Mouse (Mus musculus) heart, postnatal 36 days (tissue): ENCODE measurements around the gene Ccdc85a. TPM values are rescaled to one million over a fixed set of nuclear protein-coding genes. Genes with fewer than 3 reads are reported as not detected.
"Not testable (repeated sequence)": the region's sequence is repeated elsewhere in the genome, so short reads cannot be mapped to it uniquely, and the experiment has no call there.

ENCODE experiments used
- DNase-seq, 2 experiments: peaks; one replicate each; pipeline ENCODE4 v3.0.0; 2021 to 2022
- intact Hi-C: fragments of 180-260 bp; cut with DNase I; formaldehyde crosslinking; loops from one replicate; pipeline ENCODE4 v1.15.1; 2025
- total RNA-seq, 2 experiments: library from RNA; stranded (reverse); gene quantifications; 2 replicates each; pipeline ENCODE4 v1.2.3; 2021

The Ccdc85a gene
- total RNA-seq, 2 experiments from 2014 or later: 10.5 to 14.1 TPM

- DNase-seq: no peak
- intact Hi-C loops: no loop called here
Measured at GRCm38 (mm10) chr11:28459165-28459564, 125.0 kb downstream of the Ccdc85a start.

GRCm38 (mm10) chr11:28439877-28440276 is 144.2 kb downstream of the Ccdc85a start:
- DNase-seq: no peak
- intact Hi-C loops: no loop called here

- intact Hi-C loops: no loop called here
- DNase-seq: no peak
Measured at GRCm38 (mm10) chr11:28422451-28423231, 161.5 kb downstream of the Ccdc85a start.

GRCm38 (mm10) chr11:28415841-28416240 is 168.3 kb downstream of the Ccdc85a start:
- intact Hi-C loops: no loop called here

GRCm38 (mm10) chr11:28409880-28410279 is 174.2 kb downstream of the Ccdc85a start:
- intact Hi-C loops, DNase-seq: not testable (repeated sequence)

More at GRCm38 (mm10) chr11:28415841-28416240, 168.3 kb downstream of the Ccdc85a start:
- no peak for DNase-seq

GRCm38 (mm10) chr11:28397166-28397565 is 187.0 kb downstream of the Ccdc85a start:
- intact Hi-C loops: no loop called here
- DNase-seq: no peak

GRCm38 (mm10) chr11:28375891-28376290 is 208.2 kb downstream of the Ccdc85a start:
- intact Hi-C loops: no loop called here
- no peak for DNase-seq

- intact Hi-C loops: no loop called here
- no peak for DNase-seq
Measured at GRCm38 (mm10) chr11:28374636-28375035, 209.5 kb downstream of the Ccdc85a start.

- intact Hi-C loops: not testable (repeated sequence)
Measured at GRCm38 (mm10) chr11:28371381-28371780, 212.7 kb downstream of the Ccdc85a start.

GRCm38 (mm10) chr11:28365929-28366244 is 218.2 kb downstream of the Ccdc85a start:
- DNase-seq: no peak
- intact Hi-C loops: no loop called here

More at GRCm38 (mm10) chr11:28371381-28371780, 212.7 kb downstream of the Ccdc85a start:
- DNase-seq: not testable (repeated sequence)

- intact Hi-C loops: no loop called here
- DNase-seq: peak; percentile 69 to 73
Measured at GRCm38 (mm10) chr11:28365209-28365928, 218.8 kb downstream of the Ccdc85a start.

GRCm38 (mm10) chr11:28343465-28343864 is 240.7 kb downstream of the Ccdc85a start:
- DNase-seq: no peak
- intact Hi-C loops: no loop called here

- DNase-seq: no peak
- intact Hi-C loops: no loop called here
Measured at GRCm38 (mm10) chr11:28341887-28342286, 242.2 kb downstream of the Ccdc85a start.

- intact Hi-C loops, DNase-seq: not testable (repeated sequence)
Measured at GRCm38 (mm10) chr11:28339224-28340150, 244.6 kb downstream of the Ccdc85a start, which contains the start of gene Gm6685. Gm6685 (minus strand) TSS chr11:28339867.

Other genes starting within 250 kb of the Ccdc85a start
- 1 to 10 TPM; 3.6 to 4.7 TPM for gene Gm6685, start 244.5 kb downstream of the Ccdc85a start, total RNA-seq